Mouse (Mus musculus) spleen, adult 2 months (tissue): Measurements from ENCODE around the gene Higd2a. TPM values are rescaled to one million over a fixed set of nuclear protein-coding genes. Genes with fewer than 3 reads are reported as not detected.

Source experiments
- DNase-seq, 2 experiments: peaks; one replicate each; pipeline versions ENCODE4 v3.0.0 to v3.0.0-alpha.2; 2012 to 2021; ENCODE audit warnings: low spot score in 2 of 2, low read depth in 1 of 2
- H3K27ac ChIP-seq: fragments of 200-500 bp; 2 replicates; pipeline ENCODE4 v1.5.1; 2012; ENCODE audit warnings: low read length, inconsistent platforms; ENCODE audit not compliant: insufficient read depth
- H3K27me3 ChIP-seq: fragments of 200-500 bp; 2 replicates; pipeline ENCODE4 v1.6.1; 2012; ENCODE audit warnings: mild to moderate bottlenecking, moderate library complexity, low read length, inconsistent platforms; ENCODE audit not compliant: control insufficient read depth, insufficient read depth
- H3K36me3 ChIP-seq: fragments of 200-500 bp; 2 replicates; pipeline ENCODE4 v1.6.1; 2012; ENCODE audit warnings: mild to moderate bottlenecking, low read length, inconsistent platforms; ENCODE audit not compliant: control insufficient read depth, insufficient read depth
- H3K4me1 ChIP-seq: fragments of 200-500 bp; 2 replicates; pipeline ENCODE4 v1.6.1; 2011; ENCODE audit warnings: inconsistent platforms; ENCODE audit not compliant: control insufficient read depth, insufficient read depth, insufficient read length
- H3K4me3 ChIP-seq: fragments of 200-500 bp; 2 replicates; pipeline ENCODE4 v1.5.1; 2011; ENCODE audit warnings: mild to moderate bottlenecking, inconsistent platforms; ENCODE audit not compliant: insufficient read depth, insufficient read length; ENCODE audit errors: extremely low read depth
- CTCF ChIP-seq: fragments of 200-500 bp; IDR thresholded peaks from 2 replicates; pipeline ENCODE4 v1.5.1; 2011; ENCODE audit warnings: mild to moderate bottlenecking, inconsistent platforms; ENCODE audit not compliant: insufficient read depth, insufficient read length, insufficient replicate concordance; ENCODE audit errors: extremely low read depth
- POLR2A ChIP-seq: fragments of 200-500 bp; IDR thresholded peaks from 2 replicates; pipeline ENCODE4 v1.6.1; 2011; ENCODE audit warnings: low read depth, low read length, inconsistent platforms
- WGBS: fragments of 180-500 bp; shearing (Covaris S2); methylation state at CpG from one replicate; pipeline ENCODE4 v1.1.7; 2018; 5-methylcytosine and 5-hydroxymethylcytosine counted together
- polyA plus RNA-seq: library from polyadenylated mRNA; depleted of rRNA; stranded (reverse); fragments of >200 nt; gene quantifications from 2 replicates; pipeline ENCODE4 v1.2.3, GENCODE M21; 2012; rRNA removed

The Higd2a gene
- 68.3 and 86.0 TPM in 2 replicates for polyA plus RNA-seq

- Histone ChIP-seq H3K36me3 (peaks cover 5% of the 10 kb centered on the region), H3K27me3 (no peaks in the 10 kb centered on the region), H3K4me3 (peak within 1 kb of the TSS; percentile 85), H3K27ac (peak within 1 kb of the TSS; percentile 57), H3K4me1 (0 out of 2 replicates have a peak, but pooled peaks cover 5% of the 10 kb centered on the region)
- under 1% methylated on average over 51 of the region's 51 CpGs for WGBS
- peak; percentile 94 to 96 for DNase-seq
- no peak for TF ChIP-seq CTCF
- TF ChIP-seq POLR2A = peak; percentile 4; the same call in 1 of the 2 replicates
Observed at GRCm38 (mm10) chr13:54589996-54590951, at the start of gene Higd2a, which contains the start of gene Nop16. Higd2a (plus strand) TSS chr13:54590207. Nop16 (minus strand) TSS chr13:54590090.

GRCm38 (mm10) chr13:54548036-54548435, 42.0 kb upstream of the Higd2a start:
- no peak for TF ChIP-seq CTCF
- no peak for TF ChIP-seq POLR2A
- Histone ChIP-seq H3K4me3 (no peak overlapping the region), H3K27ac (no peak overlapping the region), H3K36me3 (peaks cover 24% of the 10 kb centered on the region), H3K4me1 (no peaks in the 10 kb centered on the region), H3K27me3 (no peaks in the 10 kb centered on the region)
- no peak for DNase-seq
- WGBS = 94% methylated on average over 7 of the region's 7 CpGs

GRCm38 (mm10) chr13:54556176-54556575, 33.8 kb upstream of the Higd2a start:
- Histone ChIP-seq H3K27ac (no peak overlapping the region), H3K27me3 (no peaks in the 10 kb centered on the region), H3K4me3 (no peak overlapping the region), H3K36me3 (peaks cover 57% of the 10 kb centered on the region), H3K4me1 (no peaks in the 10 kb centered on the region)
- TF ChIP-seq POLR2A (no peak), CTCF (no peak)
- WGBS = 96% methylated on average over 9 of the region's 9 CpGs
- DNase-seq = no peak

GRCm38 (mm10) chr13:54556796-54557195, 33.2 kb upstream of the Higd2a start:
- H3K27me3 ChIP-seq = no peaks in the 10 kb centered on the region
- no peak overlapping the region for H3K4me3 ChIP-seq
- TF ChIP-seq POLR2A (no peak), CTCF (no peak)
- peaks cover 59% of the 10 kb centered on the region for H3K36me3 ChIP-seq
- 92% methylated on average over 3 of the region's 3 CpGs for WGBS
- no peaks in the 10 kb centered on the region for H3K4me1 ChIP-seq
- DNase-seq = no peak
- H3K27ac ChIP-seq = no peak overlapping the region

GRCm38 (mm10) chr13:54557652-54558051, 32.4 kb upstream of the Higd2a start:
- no peak for TF ChIP-seq POLR2A
- TF ChIP-seq CTCF = no peak
- Histone ChIP-seq H3K4me3 (no peak overlapping the region), H3K36me3 (peaks cover 55% of the 10 kb centered on the region), H3K27me3 (no peaks in the 10 kb centered on the region), H3K4me1 (no peaks in the 10 kb centered on the region), H3K27ac (no peak overlapping the region)
- 93% methylated on average over 1 of the region's 1 CpGs for WGBS
- no peak for DNase-seq

GRCm38 (mm10) chr13:54559656-54560055, 30.4 kb upstream of the Higd2a start:
- TF ChIP-seq CTCF (no peak), POLR2A (no peak)
- H3K36me3 ChIP-seq = peaks cover 41% of the 10 kb centered on the region
- WGBS = 95% methylated on average over 2 of the region's 2 CpGs
- no peaks in the 10 kb centered on the region for H3K27me3 ChIP-seq
- no peaks in the 10 kb centered on the region; the same call in 1 of the 2 replicates for H3K4me1 ChIP-seq
- DNase-seq = no peak
- H3K27ac ChIP-seq = no peak overlapping the region
- H3K4me3 ChIP-seq = no peak overlapping the region
